Mouse (Mus musculus): Measurements from ENCODE around the gene Nup205. TPM values are rescaled to one million over a fixed set of nuclear protein-coding genes. Genes with fewer than 3 reads are reported as not detected.

Gene Nup205
- polyA plus RNA-seq, 1 experiment from 2014 or later = 4.7 TPM

GRCm38 (mm10) chr6:35288920-35289319 is 111.7 kb downstream of the Nup205 start:
- H3K27ac ChIP-seq (ENCODE audit: low read length) = no peak overlapping the region

DNA sequence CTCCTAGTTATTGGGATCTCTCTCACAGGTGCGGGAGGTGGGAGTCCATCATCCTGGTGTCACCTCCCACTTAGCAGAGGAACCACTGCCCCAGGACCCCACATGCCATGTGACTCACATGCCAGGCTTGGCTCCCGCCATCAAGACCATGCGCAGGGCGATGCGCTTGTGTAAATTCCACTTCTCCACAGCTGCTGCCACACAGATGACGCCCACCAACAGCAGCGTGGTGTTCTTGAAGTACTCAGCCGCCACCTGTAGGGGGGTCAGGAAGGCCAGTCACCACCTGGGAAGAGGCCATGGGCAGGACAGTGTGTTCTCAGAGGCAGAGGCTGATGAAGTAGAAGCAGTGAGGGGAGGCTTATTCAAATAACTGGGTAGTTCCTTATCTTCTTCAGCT is 112.5 kb downstream of the Nup205 start:
- Histone ChIP-seq H3K4me1 (ENCODE audit: insufficient read depth, low read depth, low read length) (no peaks in the 10 kb centered on the region), H3K9me3 (ENCODE audit: low read length) (no peaks in the 10 kb centered on the region), H3K9ac (replicated peaks; ENCODE audit: low read depth) (no peak overlapping the region), H3K4me3 (ENCODE audit: low read depth, low read length) (no peak overlapping the region), H3K27me3 (replicated peaks; ENCODE audit: insufficient read depth, low read length) (no peaks in the 10 kb centered on the region), H3K36me3 (ENCODE audit: insufficient read depth, low read length) (no peaks in the 10 kb centered on the region), H3K4me2 (replicated peaks; ENCODE audit: low read depth, low read length) (no peak overlapping the region), H3K27ac (ENCODE audit: low read length) (no peak overlapping the region)
- TF ChIP-seq EP300 (IDR thresholded peaks at IDR 0.05) = no peak
- 82% methylated on average over 8 of the region's 8 CpGs for WGBS
- DNase-seq (ENCODE audit: low spot score) (no peak), ATAC-seq (no peak)

More at GRCm38 (mm10) chr6:35288920-35289319, 111.7 kb downstream of the Nup205 start:
- Histone ChIP-seq H3K36me3 (ENCODE audit: insufficient read depth, low read length) (no peaks in the 10 kb centered on the region), H3K9me3 (ENCODE audit: low read length) (no peaks in the 10 kb centered on the region), H3K27me3 (replicated peaks; ENCODE audit: insufficient read depth, low read length) (no peaks in the 10 kb centered on the region), H3K4me1 (ENCODE audit: insufficient read depth, low read depth, low read length) (no peaks in the 10 kb centered on the region), H3K4me3 (ENCODE audit: low read depth, low read length) (no peak overlapping the region), H3K9ac (replicated peaks; ENCODE audit: low read depth) (no peak overlapping the region), H3K4me2 (replicated peaks; ENCODE audit: low read depth, low read length) (no peak overlapping the region)
- no peak for DNase-seq (ENCODE audit: low spot score)
- ATAC-seq = no peak
- no peak for TF ChIP-seq EP300 (IDR thresholded peaks at IDR 0.05)
- WGBS = 42% methylated on average over 7 of the region's 7 CpGs

DNA sequence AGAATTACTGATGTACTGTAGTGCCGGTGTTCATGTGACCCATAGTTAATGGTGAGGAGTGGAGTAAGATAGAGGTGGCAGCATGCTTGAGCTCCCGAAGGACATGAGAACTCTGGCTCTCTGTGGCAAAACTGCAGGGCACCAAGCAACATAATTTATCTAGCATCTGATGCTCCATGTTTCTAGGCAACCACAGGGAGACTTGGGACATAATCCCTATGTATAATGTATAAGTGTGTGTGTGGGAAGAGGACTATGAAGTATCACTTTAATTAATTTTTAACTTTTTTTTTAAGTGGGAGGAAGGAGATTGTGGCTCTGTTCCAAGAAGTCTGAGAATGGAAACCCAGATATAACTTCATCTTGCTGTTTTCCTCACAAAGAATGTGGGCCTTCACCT is 117.7 kb downstream of the Nup205 start:
- H3K4me1 ChIP-seq (ENCODE audit: insufficient read depth, low read depth, low read length) = no peaks in the 10 kb centered on the region; the same call in 1 of the 2 replicates
- no peak for TF ChIP-seq EP300 (IDR thresholded peaks at IDR 0.05)
- no peak for TF ChIP-seq CTCF (IDR thresholded peaks at IDR 0.05)
- no peaks in the 10 kb centered on the region for H3K27me3 ChIP-seq (replicated peaks; ENCODE audit: insufficient read depth, low read length)
- H3K9me3 ChIP-seq (ENCODE audit: low read length) = no peaks in the 10 kb centered on the region
- H3K4me2 ChIP-seq (replicated peaks; ENCODE audit: low read depth, low read length) = no peak overlapping the region
- H3K4me3 ChIP-seq (ENCODE audit: low read depth, low read length) = no peak overlapping the region
- 82% methylated on average over 2 of the region's 2 CpGs for WGBS
- no peak for DNase-seq (ENCODE audit: low spot score)
- H3K27ac ChIP-seq (ENCODE audit: low read length) = no peak overlapping the region
- no peak overlapping the region for H3K9ac ChIP-seq (replicated peaks; ENCODE audit: low read depth)
- ATAC-seq = no peak
- no peaks in the 10 kb centered on the region for H3K36me3 ChIP-seq (ENCODE audit: insufficient read depth, low read length)

- Histone ChIP-seq H3K4me2 (replicated peaks; ENCODE audit: low read depth, low read length) (no peak overlapping the region), H3K36me3 (ENCODE audit: insufficient read depth, low read length) (no peaks in the 10 kb centered on the region), H3K4me3 (ENCODE audit: low read depth, low read length) (no peak overlapping the region), H3K4me1 (ENCODE audit: insufficient read depth, low read depth, low read length) (no peaks in the 10 kb centered on the region; the same call in 1 of the 2 replicates), H3K9me3 (ENCODE audit: low read length) (no peaks in the 10 kb centered on the region), H3K9ac (replicated peaks; ENCODE audit: low read depth) (no peak overlapping the region), H3K27me3 (replicated peaks; ENCODE audit: insufficient read depth, low read length) (no peaks in the 10 kb centered on the region), H3K27ac (ENCODE audit: low read length) (no peak overlapping the region)
- WGBS = 45% methylated on average over 2 of the region's 2 CpGs
- TF ChIP-seq EP300 (IDR thresholded peaks at IDR 0.05) (no peak), CTCF (IDR thresholded peaks at IDR 0.05) (no peak)
- DNase-seq (ENCODE audit: low spot score) = peak; percentile 36
- ATAC-seq = 0 out of 2 replicates have a peak, but pooled peaks have one; percentile 23
Observed at GRCm38 (mm10) chr6:35297001-35297400, 119.8 kb downstream of the Nup205 start.

Other genes with a start within 250 kb of the Nup205 start
- 0.43 and 0.52 TPM in 2 replicates for gene Slc23a4, start 189.0 kb upstream of the Nup205 start, polyA plus RNA-seq (2015; fragmentation: Nextera tagmentation; extraction: Ambion mirVana)
- 21.6 and 22.8 TPM in 2 replicates for gene Cnot4, start 43.7 kb upstream of the Nup205 start, polyA plus RNA-seq (2015; fragmentation: Nextera tagmentation; extraction: Ambion mirVana)
- gene Slc13a4, start 130.7 kb downstream of the Nup205 start, polyA plus RNA-seq (2015; fragmentation: Nextera tagmentation; extraction: Ambion mirVana) = 0.79 and 1.0 TPM in 2 replicates
- gene Fam180a, start 148.7 kb downstream of the Nup205 start, polyA plus RNA-seq (2015; fragmentation: Nextera tagmentation; extraction: Ambion mirVana) = 3.4 and 4.4 TPM in 2 replicates

Measured in lung, postnatal 0 days (tissue).